Mouse (Mus musculus): ENCODE measurements around the gene Slc4a2.

- TF ChIP-seq CTCF (IDR thresholded peaks at IDR 0.05; ENCODE audit: borderline replicate concordance, insufficient read depth, low read depth, low read length): no peak
- no peak for TF ChIP-seq POLR2A (IDR thresholded peaks at IDR 0.05; ENCODE audit: borderline replicate concordance, insufficient read depth, low read length)
Observed at GRCm38 (mm10) chr5:24405389-24405876, 18.2 kb upstream of the Slc4a2 start.
